Mouse (Mus musculus) adrenal gland, postnatal 36 days (tissue): ENCODE data around the gene Rab33b. TPM values are rescaled to one million over a fixed set of nuclear protein-coding genes. Genes with fewer than 3 reads are reported as not detected.
"Not testable (repeated sequence)": the region's sequence is repeated elsewhere in the genome, so short reads cannot be mapped to it uniquely, and the experiment has no call there.

ENCODE experiments used
- DNase-seq, 2 experiments: peaks; one replicate each; pipeline ENCODE4 v3.0.0; 2021; ENCODE audit warnings: mixed read lengths in 1 of 2
- long read RNA-seq, 2 experiments: library from polyadenylated mRNA; stranded (forward); transcript quantifications; one replicate each; pipeline ENCODE4 v2.0.0; 2021; ENCODE audit warnings: borderline sequencing depth in 2 of 2
- total RNA-seq, 2 experiments: library from RNA; stranded (reverse); gene quantifications; 2 replicates each; pipeline ENCODE4 v1.2.3; 2021

Rab33b gene
- 10 to 100 TPM; 15.8 to 17.8 TPM for total RNA-seq
- long read RNA-seq, experiment 1, transcript Rab33b-201 (2 exons, 3,492 nt): major isoform, 17 of 20 reads
- long read RNA-seq, experiment 1, partial matches to known transcripts: 0 of 20 reads
- long read RNA-seq, experiment 1, other reads (novel, unspliced or antisense): 2 of 20 reads
- long read RNA-seq, experiment 2, transcript Rab33b-201 (2 exons, 3,492 nt): major isoform, 9 of 10 reads
- long read RNA-seq, experiment 2, partial matches to known transcripts: 0 of 10 reads
- long read RNA-seq, experiment 2, other reads (novel, unspliced or antisense): 0 of 10 reads

GRCm38 (mm10) chr3:51483741-51484359 lies at the start of gene Rab33b:
Rab33b (plus strand) TSS chr3:51483920.
- DNase-seq: peak; percentile 96 to 98

- DNase-seq: not testable (repeated sequence)
Measured at GRCm38 (mm10) chr3:51434364-51434763, 49.4 kb upstream of the Rab33b start.

GRCm38 (mm10) chr3:51434871-51435595 lies 48.7 kb upstream of the Rab33b start:
- no peak for DNase-seq

DNA sequence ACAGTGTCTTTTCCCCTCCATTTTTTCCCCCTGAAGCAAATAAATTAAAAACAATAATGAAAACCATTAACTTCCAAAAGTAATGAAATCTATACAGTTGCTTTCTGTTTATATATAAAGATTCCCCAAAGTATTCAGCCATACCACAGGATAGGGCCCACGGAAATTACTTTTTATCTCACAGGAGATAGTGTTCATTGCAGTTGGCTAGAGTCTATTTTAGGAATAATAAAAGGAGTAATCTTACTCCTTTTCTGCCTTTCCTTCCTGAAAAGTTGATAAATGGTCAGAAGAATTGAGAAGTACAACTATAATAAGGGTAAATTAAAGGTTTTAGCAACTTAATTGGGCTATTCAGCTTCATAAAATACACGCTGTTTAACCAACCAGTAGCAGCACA lies 15.2 kb upstream of the Rab33b start:
- DNase-seq: no peak

DNA sequence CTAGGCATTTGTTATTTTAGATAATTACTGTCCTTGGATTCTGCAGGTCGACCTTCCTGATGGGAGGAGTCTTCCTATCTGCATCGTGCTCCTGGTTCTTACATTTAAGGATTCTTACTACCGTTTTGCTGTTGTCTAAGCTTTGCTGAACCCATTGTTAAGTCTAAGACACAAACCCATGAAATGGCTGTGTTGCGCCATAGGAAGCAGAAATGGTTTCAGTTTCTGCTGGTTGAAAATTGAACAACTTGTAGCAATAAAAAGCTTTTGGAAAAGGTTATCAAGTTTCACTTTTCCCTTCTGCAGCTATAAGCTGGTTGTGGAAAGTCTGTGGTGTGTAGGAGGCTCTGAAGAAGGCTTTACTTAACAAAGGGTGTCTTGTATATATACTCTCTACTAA lies 8.0 kb upstream of the Rab33b start:
- no peak for DNase-seq

GRCm38 (mm10) chr3:51479893-51480292 lies 3.8 kb upstream of the Rab33b start:
- DNase-seq: no peak

DNA sequence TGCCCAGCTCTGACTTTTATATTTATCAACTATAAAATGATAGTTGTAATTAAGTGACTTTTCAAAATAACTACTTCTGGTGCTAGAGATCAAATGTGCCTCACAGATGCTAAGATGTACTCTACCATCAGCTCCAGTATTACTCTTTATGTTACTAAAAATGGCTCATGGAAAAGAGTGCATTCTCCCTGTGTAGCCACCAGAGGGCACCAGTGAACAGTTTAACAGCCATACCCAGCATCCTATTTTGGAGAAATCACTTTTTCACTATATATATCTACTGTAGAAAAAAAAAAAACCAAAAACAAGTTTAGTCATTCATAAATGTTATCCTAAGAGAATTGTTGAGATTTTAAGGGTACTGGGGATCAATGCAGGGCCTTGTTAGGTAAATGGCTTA lies 2.7 kb upstream of the Rab33b start:
- DNase-seq: peak; percentile 53 to 62

GRCm38 (mm10) chr3:51481881-51482280 lies 1.8 kb upstream of the Rab33b start:
- DNase-seq: no peak

GRCm38 (mm10) chr3:51482781-51483180 lies 939 bp upstream of the Rab33b start:
- no peak for DNase-seq

DNA sequence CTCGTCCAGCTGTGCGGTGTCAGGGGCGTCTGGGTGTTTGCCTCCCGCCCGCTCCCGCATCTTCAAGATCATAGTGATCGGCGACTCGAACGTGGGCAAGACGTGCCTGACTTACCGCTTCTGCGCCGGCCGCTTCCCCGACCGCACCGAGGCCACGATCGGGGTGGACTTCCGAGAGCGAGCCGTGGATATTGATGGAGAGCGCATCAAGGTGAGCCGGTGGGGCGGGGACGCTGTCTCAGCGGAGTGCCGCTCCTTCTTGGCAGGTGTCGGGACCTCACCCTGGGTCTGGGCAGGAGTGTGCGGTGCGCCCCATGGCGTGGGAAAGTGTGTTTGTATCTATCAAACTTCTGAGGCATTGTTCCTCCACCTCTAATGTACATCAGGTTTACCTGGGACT lies 650 bp downstream of the Rab33b start:
- no peak for DNase-seq

GRCm38 (mm10) chr3:51485347-51485746 lies 1.6 kb downstream of the Rab33b start:
- DNase-seq: no peak

GRCm38 (mm10) chr3:51486491-51487195 lies 2.9 kb downstream of the Rab33b start:
- no peak for DNase-seq

GRCm38 (mm10) chr3:51490088-51490753 lies 6.5 kb downstream of the Rab33b start:
- no peak for DNase-seq

DNA sequence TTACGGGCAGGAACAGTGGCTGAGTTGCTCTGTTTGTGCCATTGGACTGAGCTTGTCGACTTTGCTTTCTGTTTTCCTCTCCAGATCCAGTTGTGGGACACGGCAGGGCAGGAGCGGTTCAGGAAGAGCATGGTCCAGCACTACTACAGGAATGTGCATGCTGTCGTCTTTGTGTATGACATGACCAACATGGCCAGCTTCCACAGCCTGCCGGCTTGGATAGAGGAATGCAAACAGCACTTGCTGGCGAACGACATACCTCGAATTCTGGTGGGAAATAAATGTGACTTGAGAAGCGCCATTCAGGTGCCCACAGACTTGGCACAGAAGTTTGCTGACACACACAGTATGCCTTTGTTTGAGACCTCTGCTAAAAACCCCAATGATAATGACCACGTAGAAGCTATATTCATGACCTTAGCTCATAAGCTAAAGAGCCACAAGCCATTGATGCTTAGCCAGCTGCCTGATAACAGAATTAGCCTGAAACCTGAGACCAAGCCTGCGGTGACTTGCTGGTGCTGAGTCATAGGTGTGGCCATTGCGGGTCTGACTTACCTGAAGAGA lies 9.6 kb downstream of the Rab33b start:
- DNase-seq: no peak

DNA sequence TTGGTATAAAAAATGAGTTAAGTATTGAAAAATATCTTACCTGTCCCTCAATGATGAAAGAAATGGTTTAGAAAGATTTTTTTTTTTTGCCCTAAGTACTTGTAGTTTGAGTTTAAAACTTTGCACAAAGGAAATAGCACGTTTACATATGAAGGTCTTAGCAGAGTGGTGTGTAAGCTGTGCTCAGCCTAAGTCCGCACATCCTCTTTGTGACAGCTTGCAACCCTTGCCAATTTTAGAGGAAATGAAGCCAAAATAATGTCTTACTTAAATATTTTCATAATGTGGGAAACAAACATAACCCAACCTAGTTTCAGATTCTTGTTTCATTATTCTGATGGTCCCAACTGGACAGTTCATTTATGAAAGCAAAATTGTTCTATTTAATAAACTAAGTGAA lies 10.7 kb downstream of the Rab33b start:
- DNase-seq: no peak

DNA sequence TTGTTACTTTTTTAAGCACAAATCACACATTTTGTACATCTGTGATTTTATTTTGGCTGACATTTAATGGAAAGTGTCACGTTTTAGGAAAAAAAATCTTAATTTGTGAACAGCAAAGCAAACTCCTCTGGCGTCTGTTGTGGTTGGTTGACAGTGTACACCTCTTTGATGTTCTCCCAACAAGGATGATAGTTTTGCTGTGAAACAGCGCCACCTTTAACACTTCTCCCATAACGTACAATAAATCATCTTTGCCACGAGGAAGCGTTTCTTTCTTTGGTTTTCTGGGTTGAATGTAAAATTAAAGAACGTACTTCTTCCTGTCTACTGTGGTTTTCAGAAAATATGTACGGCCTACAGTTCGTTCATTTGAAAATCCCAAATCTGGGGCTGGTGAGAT lies 11.9 kb downstream of the Rab33b start:
- no peak for DNase-seq

DNA sequence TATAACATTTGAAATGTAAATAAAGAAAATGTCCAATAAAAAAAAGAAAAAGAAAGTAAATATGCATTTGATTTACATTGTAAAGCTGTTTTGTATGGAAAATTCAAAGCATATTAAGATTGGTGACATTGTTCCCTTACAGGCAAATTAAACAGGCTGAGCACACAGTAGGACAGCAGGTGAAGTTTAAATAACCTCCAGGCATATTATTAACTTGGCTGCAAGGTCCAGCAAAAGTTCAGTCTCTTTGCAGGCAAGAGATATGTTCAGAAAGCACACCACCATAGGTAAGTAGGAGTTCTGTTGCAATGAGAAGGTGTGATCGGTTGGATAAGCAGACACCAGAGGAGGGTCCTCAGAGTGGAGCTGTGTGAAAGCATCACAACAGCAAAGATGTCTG lies 14.3 kb downstream of the Rab33b start:
- DNase-seq: no peak

DNA sequence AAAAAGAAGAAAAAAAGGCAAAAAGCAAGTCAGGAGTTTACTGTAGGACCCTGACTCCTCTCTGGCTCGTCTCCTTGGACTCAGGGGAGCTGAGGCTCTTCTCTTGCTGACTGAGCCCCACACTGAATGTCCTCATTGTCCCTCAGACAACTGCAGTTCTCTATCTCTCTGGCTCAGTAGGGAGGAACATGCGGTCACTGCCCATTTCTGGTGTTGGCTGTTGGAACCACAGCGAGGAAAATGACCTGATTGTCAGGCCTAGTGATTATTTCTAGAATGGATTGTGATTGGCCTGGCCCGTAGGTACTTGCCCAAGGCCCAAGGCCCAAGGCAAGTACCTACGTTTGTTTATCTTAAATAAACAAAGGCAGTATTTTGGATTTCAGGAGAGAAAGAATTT lies 14.9 kb downstream of the Rab33b start:
- DNase-seq: no peak

- DNase-seq: no peak
Measured at GRCm38 (mm10) chr3:51499876-51500275, 16.2 kb downstream of the Rab33b start.

DNA sequence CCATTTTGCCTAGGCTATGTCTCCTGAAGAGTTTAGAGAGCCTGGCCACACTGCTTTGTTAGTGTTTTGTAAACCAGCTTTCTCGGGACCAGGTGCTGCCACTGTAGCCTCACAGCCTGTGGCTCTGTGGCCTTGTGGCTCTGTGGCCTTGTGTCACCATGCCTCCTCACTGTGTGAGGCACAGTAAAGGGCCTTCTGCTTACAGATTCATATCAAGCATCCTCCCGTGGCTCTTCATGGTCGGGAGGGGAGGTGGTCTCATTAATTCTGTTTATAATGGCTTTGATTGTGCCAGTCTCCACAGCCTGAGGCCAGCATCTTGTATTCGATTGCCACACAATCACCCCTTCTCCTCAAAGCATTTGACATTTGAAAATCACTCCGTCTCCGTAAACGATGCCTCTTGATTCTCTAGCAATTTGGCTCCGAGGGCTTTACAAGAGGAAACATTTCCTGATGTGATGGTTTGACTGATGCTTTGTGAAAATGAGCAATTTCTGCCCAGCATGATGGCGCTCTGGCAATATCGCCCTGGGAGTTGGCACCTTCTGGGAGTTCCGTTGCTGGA lies 20.7 kb downstream of the Rab33b start:
- no peak for DNase-seq

DNA sequence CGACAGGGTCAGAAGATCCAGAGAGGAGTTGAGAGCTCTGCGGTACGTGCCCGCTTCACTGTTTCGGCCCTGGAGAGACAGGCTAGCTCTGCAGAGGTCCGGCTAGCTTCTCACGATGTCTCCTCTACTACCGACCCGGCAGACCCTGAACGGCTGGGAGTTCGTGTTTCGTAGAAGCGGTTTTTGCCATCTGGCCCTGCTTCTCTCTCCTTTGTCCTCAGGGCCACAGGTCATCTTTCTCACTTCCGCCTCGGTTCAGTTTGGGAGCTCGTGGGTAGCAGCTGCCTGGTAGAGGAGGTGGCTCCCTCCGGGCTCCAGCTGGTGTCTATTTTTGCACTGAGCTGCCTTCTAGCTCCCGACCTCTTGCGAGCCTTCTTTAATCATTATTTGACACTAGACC lies 21.7 kb downstream of the Rab33b start:
- peak in 1 of 2 experiments; percentile 15 for DNase-seq
